Mouse (Mus musculus) ES-CJ7 (cell line): ENCODE results near the gene Six5.

Experiments used
- DNase-seq: peaks from one replicate; pipeline ENCODE4 v3.0.0; 2011; ENCODE audit warnings: low read depth, low spot score

The Six5 gene

GRCm38 (mm10) chr7:19075723-19076585 is 18.4 kb upstream of the Six5 start, which contains the start of gene Dmwd:
Gene Dmwd, plus strand, starts transcription at chr7:19076227.
- DNase-seq: peak; percentile 99

- no peak for DNase-seq
Measured at GRCm38 (mm10) chr7:19076586-19076991, 17.8 kb upstream of the Six5 start.

GRCm38 (mm10) chr7:19077761-19078160 is 16.6 kb upstream of the Six5 start:
- no peak for DNase-seq

GRCm38 (mm10) chr7:19078732-19079131 is 15.7 kb upstream of the Six5 start:
- DNase-seq: no peak

- no peak for DNase-seq
Measured at GRCm38 (mm10) chr7:19080451-19080950, 13.9 kb upstream of the Six5 start.

- DNase-seq: no peak
Measured at GRCm38 (mm10) chr7:19082171-19082570, 12.2 kb upstream of the Six5 start.

GRCm38 (mm10) chr7:19083096-19083495 is 11.3 kb upstream of the Six5 start:
- no peak for DNase-seq

- DNase-seq: no peak
Measured at GRCm38 (mm10) chr7:19083701-19084100, 10.7 kb upstream of the Six5 start, which contains the start of gene Dmpk. Gene Dmpk, plus strand, starts transcription at chr7:19083849.

GRCm38 (mm10) chr7:19084277-19084771 is 10.1 kb upstream of the Six5 start:
- no peak for DNase-seq

- no peak for DNase-seq
Measured at GRCm38 (mm10) chr7:19084921-19085473, 9.4 kb upstream of the Six5 start.

GRCm38 (mm10) chr7:19085495-19085894 is 8.9 kb upstream of the Six5 start:
- DNase-seq: no peak

- peak; percentile 74 for DNase-seq
Measured at GRCm38 (mm10) chr7:19086042-19086441, 8.4 kb upstream of the Six5 start.

- no peak for DNase-seq
Measured at GRCm38 (mm10) chr7:19086760-19087159, 7.6 kb upstream of the Six5 start.

GRCm38 (mm10) chr7:19088813-19089212 is 5.6 kb upstream of the Six5 start:
- peak; percentile 73 for DNase-seq

GRCm38 (mm10) chr7:19091913-19092312 is 2.5 kb upstream of the Six5 start:
- no peak for DNase-seq

- DNase-seq: peak; percentile 59
Measured at GRCm38 (mm10) chr7:19092381-19093173, 1.8 kb upstream of the Six5 start.

GRCm38 (mm10) chr7:19093174-19093521 is 1.2 kb upstream of the Six5 start:
- peak; percentile 73 for DNase-seq

GRCm38 (mm10) chr7:19093537-19094385 is 633 bp upstream of the Six5 start:
- DNase-seq: peak; percentile 98

- DNase-seq: no peak
Measured at GRCm38 (mm10) chr7:19094826-19095750, 694 bp downstream of the Six5 start.

- peak; percentile 71 for DNase-seq
Measured at GRCm38 (mm10) chr7:19095751-19096110, 1.3 kb downstream of the Six5 start.
